8 mouse cellular contexts compared by ENCODE assay signal in the genomic region with DNA sequence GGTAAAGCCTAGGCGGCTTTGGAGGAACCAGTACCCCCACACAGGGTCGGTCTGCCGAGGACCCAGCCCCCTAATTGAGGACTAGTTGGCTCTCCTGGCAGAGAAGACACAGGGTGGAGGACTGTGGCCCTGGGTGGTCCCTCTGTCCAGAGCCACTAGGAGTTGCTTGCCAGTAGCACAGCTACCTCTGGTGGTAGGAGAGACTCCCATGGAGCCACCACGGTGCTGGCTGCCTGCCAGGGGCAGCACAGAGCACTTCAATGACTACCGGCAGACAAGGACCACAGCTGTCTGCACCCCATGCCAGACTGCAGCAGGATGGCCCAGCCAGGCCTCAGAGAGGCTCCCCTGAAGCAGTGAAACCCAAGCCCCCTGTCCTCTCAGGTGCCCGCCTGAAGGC. TPM values are rescaled to one million over a fixed set of nuclear protein-coding genes. Genes with fewer than 3 reads are reported as not detected.
A peak's percentile ranks its signal among the peaks of the same experiment; 100 is the strongest.
DNase-seq lines count a peak whose midpoint lies in the region; ATAC-seq lines count a peak whose summit lies in the region.

No protein-coding gene starts in this region.

- H3K9ac ChIP-seq in kidney, embryonic 14.5 days (ENCODE audit: low read depth, low read length): 0 out of 2 replicates have a peak overlapping the region, but pooled peaks have one; percentile 28
- H3K9ac ChIP-seq in embryonic facial prominence, embryonic 13.5 days: peak overlapping the region; percentile 52; the same call in 1 of the 2 replicates
- H3K9ac ChIP-seq in heart, embryonic 15.5 days: no peak overlapping the region

- no peak overlapping the region for H3K27ac ChIP-seq in kidney, embryonic 14.5 days (ENCODE audit: low read depth, low read length)
- H3K27ac ChIP-seq in embryonic facial prominence, embryonic 13.5 days: peak overlapping the region; percentile 45
- H3K27ac ChIP-seq in heart, embryonic 15.5 days: no peak overlapping the region

- H3K4me1 ChIP-seq in kidney, embryonic 14.5 days (ENCODE audit: control insufficient read depth, insufficient read depth, low read length): 0 out of 2 replicates have a peak, but pooled peaks cover 21% of the 10 kb centered on the region
- peaks cover 14% of the 10 kb centered on the region for H3K4me1 ChIP-seq in embryonic facial prominence, embryonic 13.5 days
- H3K4me1 ChIP-seq in heart, embryonic 15.5 days (replicated peaks): peaks cover 21% of the 10 kb centered on the region

- ATAC-seq in kidney, embryonic 14.5 days (ENCODE audit: low FRiP score, low TSS enrichment): peak; percentile 82
- peak; percentile 56 for ATAC-seq in embryonic facial prominence, embryonic 13.5 days (ENCODE audit: insufficient number of reproducible peaks, insufficient read depth, low FRiP score, low TSS enrichment, low read depth)
- ATAC-seq in heart, embryonic 15.5 days (replicated peaks; ENCODE audit: insufficient number of reproducible peaks, insufficient read depth, low FRiP score, low read depth): peak; percentile 74
- ATAC-seq in megakaryocyte-erythroid progenitor cell, adult 5-6 weeks (replicated peaks; ENCODE audit: low FRiP score, low TSS enrichment, poor library complexity, severe bottlenecking): peak; percentile 51

- no peaks in the 10 kb centered on the region for H3K36me3 ChIP-seq in kidney, embryonic 14.5 days (ENCODE audit: control insufficient read depth, insufficient read depth, low read length)
- no peaks in the 10 kb centered on the region for H3K36me3 ChIP-seq in embryonic facial prominence, embryonic 13.5 days
- no peaks in the 10 kb centered on the region for H3K36me3 ChIP-seq in heart, embryonic 15.5 days

- no peak for DNase-seq in kidney, adult 18-20 months
- DNase-seq in MN1 (ENCODE audit: low spot score): peak; percentile 85
- peak; percentile 73 to 76 for DNase-seq in layer of hippocampus, postnatal 14 days (ENCODE audit: low spot score in 2 of 2)
- DNase-seq in thymus, postnatal 4 days: peak; percentile 62

- 25% methylated on average over 6 of the region's 6 CpGs for WGBS in kidney, embryonic 14.5 days
- 24% methylated on average over 6 of the region's 6 CpGs for WGBS in embryonic facial prominence, embryonic 13.5 days
- 25% methylated on average over 6 of the region's 6 CpGs for WGBS in heart, embryonic 15.5 days

- H3K4me3 ChIP-seq in kidney, embryonic 14.5 days (ENCODE audit: low read length): no peak overlapping the region
- H3K4me3 ChIP-seq in embryonic facial prominence, embryonic 13.5 days: no peak overlapping the region
- H3K4me3 ChIP-seq in heart, embryonic 15.5 days: no peak overlapping the region

- H3K4me2 ChIP-seq in kidney, embryonic 14.5 days (replicated peaks; ENCODE audit: low read depth, low read length): no peak overlapping the region
- H3K4me2 ChIP-seq in embryonic facial prominence, embryonic 13.5 days: no peak overlapping the region
- no peak overlapping the region for H3K4me2 ChIP-seq in heart, embryonic 15.5 days

- H3K9me3 ChIP-seq in kidney, embryonic 14.5 days (ENCODE audit: control insufficient read depth, low read length): no peaks in the 10 kb centered on the region
- no peaks in the 10 kb centered on the region for H3K9me3 ChIP-seq in embryonic facial prominence, embryonic 13.5 days
- no peaks in the 10 kb centered on the region for H3K9me3 ChIP-seq in heart, embryonic 15.5 days (replicated peaks)

- no peaks in the 10 kb centered on the region for H3K27me3 ChIP-seq in kidney, embryonic 14.5 days (ENCODE audit: control insufficient read depth, insufficient read depth, low read length)
- no peaks in the 10 kb centered on the region for H3K27me3 ChIP-seq in embryonic facial prominence, embryonic 13.5 days
- H3K27me3 ChIP-seq in heart, embryonic 15.5 days: no peaks in the 10 kb centered on the region

RNA-seq across cellular contexts. Expression of a gene that starts 15.2 kb away (rescaled TPM):
- polyA plus RNA-seq in kidney, embryonic 14.5 days (2014; fragmentation: Nextera tagmentation; extraction: Ambion mirVana): 24.8 and 27.1 TPM in 2 replicates
- polyA plus RNA-seq in embryonic facial prominence, embryonic 13.5 days (2015; fragmentation: Nextera tagmentation; extraction: Ambion mirVana): 33.8 and 34.4 TPM in 2 replicates
- polyA plus RNA-seq in heart, embryonic 15.5 days (2015; fragmentation: Nextera tagmentation; extraction: Ambion mirVana): 21.7 and 27.3 TPM in 2 replicates
- 10 to 100 TPM; 25.8 to 32.1 TPM for total RNA-seq in layer of hippocampus, postnatal 14 days (2021)
- total RNA-seq in megakaryocyte-erythroid progenitor cell, adult 5-6 weeks (2014; fragmentation: Nextera tagmentation): 16.9 and 47.2 TPM in 2 replicates
- 30.6 and 44.0 TPM in 2 replicates for total RNA-seq in megakaryocyte-erythroid progenitor cell, adult 5-6 weeks (2017)

RNA-seq across cellular contexts. Expression of a gene that starts 48.3 kb away (rescaled TPM):
- 43.6 and 52.8 TPM in 2 replicates for polyA plus RNA-seq in kidney, embryonic 14.5 days (2014; fragmentation: Nextera tagmentation; extraction: Ambion mirVana)
- 141 and 143 TPM in 2 replicates for polyA plus RNA-seq in embryonic facial prominence, embryonic 13.5 days (2015; fragmentation: Nextera tagmentation; extraction: Ambion mirVana)
- polyA plus RNA-seq in heart, embryonic 15.5 days (2015; fragmentation: Nextera tagmentation; extraction: Ambion mirVana): 42.5 and 52.5 TPM in 2 replicates
- total RNA-seq in layer of hippocampus, postnatal 14 days (2021): 100 to 1,000 TPM; 212 to 229 TPM
- 6.6 TPM in 1 of 2 replicates, not detected in the other for total RNA-seq in megakaryocyte-erythroid progenitor cell, adult 5-6 weeks (2014; fragmentation: Nextera tagmentation)
- total RNA-seq in megakaryocyte-erythroid progenitor cell, adult 5-6 weeks (2017): not detected in 2 replicates
